Mouse (Mus musculus): Measurements from ENCODE around the gene Prkg2. TPM values are rescaled to one million over a fixed set of nuclear protein-coding genes. Genes with fewer than 3 reads are reported as not detected.
A peak's percentile ranks its signal among the peaks of the same experiment; 100 is the strongest.

Prkg2 gene
- polyA plus RNA-seq, 1 experiment from 2014 or later, result 7.7 TPM

DNA sequence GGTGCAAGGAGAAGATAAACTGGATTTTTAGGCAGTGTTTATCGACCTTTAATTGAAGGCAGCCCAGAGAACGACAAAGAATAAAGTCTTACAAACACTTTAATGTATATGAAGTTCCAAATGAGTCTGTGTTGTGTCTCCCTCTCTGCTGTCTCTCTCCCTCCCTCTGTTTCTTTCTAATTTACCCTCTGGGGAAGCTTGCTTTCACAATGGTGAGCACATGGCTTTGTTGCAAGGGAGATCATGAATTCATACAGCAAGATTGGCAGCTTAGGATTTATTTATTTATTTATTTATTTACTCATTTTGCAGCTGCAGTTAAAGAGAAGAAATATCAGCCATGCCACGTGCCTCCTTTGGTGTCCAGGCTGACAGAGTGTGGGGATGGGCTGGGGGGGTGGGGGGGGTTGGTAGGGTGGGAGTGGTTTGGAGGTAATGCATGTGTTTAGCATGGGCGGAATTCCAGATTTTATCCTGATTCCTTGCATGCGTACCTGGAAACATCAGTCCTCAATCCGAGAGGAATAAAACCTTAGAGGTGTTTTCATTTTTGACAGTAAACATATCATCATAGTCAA, 97.4 kb downstream of the Prkg2 start:
- Histone ChIP-seq H3K27ac (no peak overlapping the region), H3K4me2 (no peak overlapping the region), H3K9me3 (no peaks in the 10 kb centered on the region), H3K36me3 (no peaks in the 10 kb centered on the region), H3K27me3 (replicated peaks) (no peaks in the 10 kb centered on the region), H3K4me1 (no peaks in the 10 kb centered on the region), H3K4me3 (replicated peaks) (no peak overlapping the region), H3K9ac (no peak overlapping the region)
- WGBS, result 69% methylated on average over 6 of the region's 6 CpGs
- no peak for ATAC-seq (ENCODE audit: insufficient read depth, low FRiP score, low read depth)

DNA sequence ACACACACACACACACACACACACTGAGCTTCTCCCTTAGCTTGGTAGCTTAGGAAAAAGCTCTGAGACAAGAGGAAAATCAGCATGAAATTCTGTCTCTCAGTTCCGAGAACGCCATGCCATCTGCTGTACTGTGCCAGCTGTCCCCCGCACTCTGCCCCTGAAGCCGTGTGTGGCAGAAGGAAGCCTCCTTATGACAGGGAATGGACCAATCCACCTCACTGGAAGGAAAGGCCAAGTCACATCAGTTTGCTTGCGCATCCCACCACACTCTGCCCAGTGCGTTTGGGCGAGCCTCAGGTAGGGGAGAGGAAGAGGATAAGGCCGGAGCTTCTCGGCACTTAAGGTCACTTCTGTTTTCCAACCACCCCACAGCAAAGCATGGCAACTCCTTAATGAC, 98.0 kb downstream of the Prkg2 start:
- no peak for ATAC-seq (ENCODE audit: insufficient read depth, low FRiP score, low read depth)
- no peaks in the 10 kb centered on the region for H3K4me1 ChIP-seq
- H3K27me3 ChIP-seq (replicated peaks), result no peaks in the 10 kb centered on the region
- H3K27ac ChIP-seq, result no peak overlapping the region
- no peak overlapping the region for H3K4me3 ChIP-seq (replicated peaks)
- no peaks in the 10 kb centered on the region for H3K36me3 ChIP-seq
- no peak overlapping the region for H3K9ac ChIP-seq
- H3K4me2 ChIP-seq, result no peak overlapping the region
- 91% methylated on average over 9 of the region's 9 CpGs for WGBS
- no peaks in the 10 kb centered on the region for H3K9me3 ChIP-seq

DNA sequence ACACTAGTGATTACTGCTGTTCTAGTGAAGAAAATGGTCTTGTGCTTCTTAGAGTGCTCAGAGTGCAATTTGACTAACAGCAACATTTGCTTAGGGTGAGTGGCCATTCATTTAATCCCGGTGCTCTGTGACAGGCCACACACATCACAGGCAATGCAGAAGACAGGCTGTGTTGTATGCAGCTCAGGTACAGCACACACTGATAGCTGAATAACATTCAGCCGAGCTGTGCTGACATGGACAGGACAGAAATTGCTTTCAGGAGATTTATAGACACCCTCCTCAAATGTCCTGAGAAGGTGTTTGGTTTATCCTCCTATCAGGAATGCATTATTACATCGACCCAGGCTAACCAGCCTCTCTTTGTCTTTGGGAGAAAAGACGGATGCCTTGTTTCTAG, 99.3 kb downstream of the Prkg2 start:
- Histone ChIP-seq H3K4me3 (replicated peaks) (no peak overlapping the region), H3K9me3 (no peaks in the 10 kb centered on the region), H3K4me2 (no peak overlapping the region), H3K27me3 (replicated peaks) (no peaks in the 10 kb centered on the region), H3K27ac (no peak overlapping the region), H3K36me3 (no peaks in the 10 kb centered on the region), H3K9ac (no peak overlapping the region), H3K4me1 (no peaks in the 10 kb centered on the region)
- ATAC-seq (ENCODE audit: insufficient read depth, low FRiP score, low read depth), result no peak
- 31% methylated on average over 4 of the region's 4 CpGs for WGBS

DNA sequence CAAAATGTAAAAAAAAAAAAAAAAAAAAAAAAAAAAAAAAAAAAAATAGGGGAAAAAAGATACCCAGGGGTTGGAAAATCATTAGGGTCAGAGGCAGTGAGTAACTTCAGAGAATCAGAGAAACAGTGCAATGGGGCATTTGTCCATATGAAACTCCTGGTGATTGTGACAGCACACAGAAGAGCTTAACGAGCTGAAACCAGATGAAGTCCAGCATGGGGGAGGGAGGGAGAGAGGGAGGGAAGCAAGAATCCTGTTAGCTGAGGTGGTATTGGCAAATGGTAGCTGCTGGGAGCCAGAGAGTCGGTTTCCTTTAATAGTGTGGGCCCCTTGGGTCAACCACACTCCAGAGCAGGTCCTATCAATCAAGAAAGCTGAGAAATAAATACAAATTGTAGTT, 100.5 kb downstream of the Prkg2 start:
- no peaks in the 10 kb centered on the region for H3K9me3 ChIP-seq
- no peak overlapping the region for H3K4me3 ChIP-seq (replicated peaks)
- WGBS, result 38% methylated on average over 2 of the region's 2 CpGs
- no peak overlapping the region for H3K4me2 ChIP-seq
- no peak overlapping the region for H3K27ac ChIP-seq
- H3K27me3 ChIP-seq (replicated peaks), result no peaks in the 10 kb centered on the region
- ATAC-seq (ENCODE audit: insufficient read depth, low FRiP score, low read depth), result no peak
- no peaks in the 10 kb centered on the region for H3K36me3 ChIP-seq
- H3K4me1 ChIP-seq, result no peaks in the 10 kb centered on the region
- no peak overlapping the region for H3K9ac ChIP-seq

DNA sequence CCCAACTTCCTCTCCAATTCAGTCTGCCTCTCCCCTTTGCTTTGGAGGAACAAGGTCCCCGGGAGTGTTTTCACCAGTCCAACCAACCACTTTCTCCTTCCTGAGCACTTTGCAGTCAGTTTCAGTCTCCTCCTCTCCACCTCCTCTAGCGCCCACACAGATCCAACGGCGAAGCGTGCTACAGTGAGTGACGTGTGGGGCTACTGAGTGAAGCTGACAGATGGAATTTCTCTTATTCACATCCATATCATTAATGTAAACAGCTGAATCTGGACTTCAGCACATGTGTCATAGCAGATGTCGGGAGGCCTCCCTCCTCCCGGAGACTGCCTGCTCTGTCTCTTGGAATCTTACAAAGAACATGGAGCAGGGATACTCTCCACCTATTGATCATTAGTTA, 101.2 kb downstream of the Prkg2 start:
- H3K4me3 ChIP-seq (replicated peaks), result no peak overlapping the region
- no peak for ATAC-seq (ENCODE audit: insufficient read depth, low FRiP score, low read depth)
- H3K9ac ChIP-seq, result no peak overlapping the region
- no peaks in the 10 kb centered on the region for H3K27me3 ChIP-seq (replicated peaks)
- no peak overlapping the region for H3K27ac ChIP-seq
- no peaks in the 10 kb centered on the region for H3K36me3 ChIP-seq
- no peaks in the 10 kb centered on the region for H3K9me3 ChIP-seq
- 26% methylated on average over 8 of the region's 8 CpGs for WGBS
- H3K4me1 ChIP-seq, result no peaks in the 10 kb centered on the region
- peak overlapping the region; percentile 21; the same call in 1 of the 2 replicates for H3K4me2 ChIP-seq

DNA sequence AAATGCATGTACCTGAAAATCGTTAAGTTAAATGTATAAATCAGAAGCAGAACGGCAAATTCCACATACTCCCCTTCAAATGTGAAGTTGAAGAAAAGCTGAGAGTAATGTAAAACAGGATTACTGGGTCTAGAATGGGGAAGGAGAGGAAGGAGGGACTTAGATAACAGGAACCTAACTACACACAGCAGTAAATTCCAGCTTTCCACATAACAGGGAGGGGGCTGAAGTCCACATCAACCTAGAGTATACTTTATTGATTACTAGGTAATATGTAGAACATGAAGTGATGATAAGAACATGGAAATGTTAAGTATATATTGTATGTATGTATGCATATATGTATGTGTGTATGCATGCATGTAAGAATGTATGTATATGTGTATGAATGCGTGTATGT, 114.2 kb downstream of the Prkg2 start:
- no peak overlapping the region for H3K4me3 ChIP-seq (replicated peaks)

DNA sequence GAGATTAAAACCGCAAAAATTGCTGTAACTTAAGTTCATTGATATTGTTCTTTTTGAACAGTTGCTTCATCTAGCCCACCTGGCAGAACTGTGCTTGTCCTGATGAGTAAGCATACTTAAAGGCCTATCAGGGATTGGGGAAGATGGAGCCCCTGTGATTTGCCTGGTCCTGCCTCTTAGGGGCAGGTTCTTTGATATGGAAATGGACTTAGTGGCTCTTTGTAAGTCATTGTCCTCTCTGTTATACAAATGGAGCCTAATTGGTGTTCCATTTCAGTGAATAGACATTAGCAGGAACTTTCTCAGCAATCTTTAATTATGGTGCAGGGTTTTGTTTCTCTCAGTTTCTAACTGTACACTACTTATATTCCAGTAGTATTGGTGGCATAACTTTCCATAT, 115.5 kb downstream of the Prkg2 start:
- H3K36me3 ChIP-seq, result no peaks in the 10 kb centered on the region
- no peak overlapping the region for H3K4me2 ChIP-seq
- H3K27ac ChIP-seq, result no peak overlapping the region
- H3K9ac ChIP-seq, result no peak overlapping the region
- no peak for ATAC-seq (ENCODE audit: insufficient read depth, low FRiP score, low read depth)
- no peaks in the 10 kb centered on the region for H3K9me3 ChIP-seq
- 88% methylated on average over 1 of the region's 1 CpGs for whole genome bisulfite sequencing
- H3K4me3 ChIP-seq (replicated peaks), result no peak overlapping the region
- H3K4me1 ChIP-seq, result no peaks in the 10 kb centered on the region
- no peaks in the 10 kb centered on the region for H3K27me3 ChIP-seq (replicated peaks)

More for the DNA sequence above, 114.2 kb downstream of the Prkg2 start:
- Histone ChIP-seq H3K36me3 (no peaks in the 10 kb centered on the region), H3K27me3 (replicated peaks) (no peaks in the 10 kb centered on the region), H3K27ac (no peak overlapping the region), H3K4me2 (no peak overlapping the region), H3K4me1 (no peaks in the 10 kb centered on the region), H3K9me3 (no peaks in the 10 kb centered on the region), H3K9ac (no peak overlapping the region)
- 84% methylated on average over 3 of the region's 3 CpGs for WGBS
- ATAC-seq (ENCODE audit: insufficient read depth, low FRiP score, low read depth), result no peak

DNA sequence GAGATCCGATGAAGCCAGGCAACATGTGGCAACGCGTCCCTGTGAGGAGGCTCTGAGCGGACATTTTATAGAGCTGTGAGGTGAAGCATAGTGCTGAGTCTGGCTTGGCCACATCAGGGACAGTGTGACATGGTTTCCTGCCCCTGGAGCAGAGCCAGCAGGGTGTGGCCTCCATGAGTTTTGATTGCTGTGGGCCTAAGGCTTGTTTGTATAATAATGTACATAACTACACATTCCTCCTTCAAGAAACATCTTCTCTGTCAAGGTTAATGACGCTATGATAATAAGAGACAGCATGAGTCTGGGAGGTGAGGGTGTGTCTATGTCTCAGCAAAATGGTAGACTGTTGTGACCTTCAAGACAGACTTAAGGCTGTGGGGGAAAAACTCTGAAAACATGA, 118.4 kb downstream of the Prkg2 start:
- no peak overlapping the region for H3K9ac ChIP-seq
- no peaks in the 10 kb centered on the region for H3K9me3 ChIP-seq
- no peak overlapping the region for H3K4me3 ChIP-seq (replicated peaks)
- no peaks in the 10 kb centered on the region for H3K27me3 ChIP-seq (replicated peaks)
- no peak overlapping the region for H3K27ac ChIP-seq
- no peak overlapping the region for H3K4me2 ChIP-seq
- H3K36me3 ChIP-seq, result no peaks in the 10 kb centered on the region
- no peak for ATAC-seq (ENCODE audit: insufficient read depth, low FRiP score, low read depth)
- WGBS, result 89% methylated on average over 5 of the region's 5 CpGs
- no peaks in the 10 kb centered on the region for H3K4me1 ChIP-seq

DNA sequence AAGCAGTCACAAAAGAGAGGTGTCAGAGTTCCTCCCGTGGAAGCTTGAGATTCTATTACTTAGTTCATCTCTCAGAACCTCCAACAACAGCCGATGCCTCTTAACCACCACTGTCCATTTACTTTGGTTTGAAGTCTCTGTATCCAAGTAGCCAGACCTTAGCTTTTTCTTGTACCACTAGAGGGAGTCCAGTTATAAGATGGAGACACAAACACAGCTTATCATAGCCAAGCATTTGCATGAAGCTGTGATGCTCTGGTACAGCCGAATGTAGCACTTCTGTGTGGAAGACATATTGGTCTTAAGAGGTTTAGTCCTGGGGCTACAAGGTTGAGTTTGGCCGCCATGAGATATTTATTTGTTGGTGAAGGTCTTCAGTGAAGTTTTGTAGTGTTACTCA, 134.8 kb downstream of the Prkg2 start:
- 69% methylated on average over 4 of the region's 4 CpGs for WGBS
- H3K9me3 ChIP-seq, result no peaks in the 10 kb centered on the region
- no peak overlapping the region for H3K4me2 ChIP-seq
- ATAC-seq (ENCODE audit: insufficient read depth, low FRiP score, low read depth), result no peak
- no peak overlapping the region for H3K4me3 ChIP-seq (replicated peaks)
- no peaks in the 10 kb centered on the region for H3K36me3 ChIP-seq
- no peak overlapping the region for H3K9ac ChIP-seq
- H3K27me3 ChIP-seq (replicated peaks), result no peaks in the 10 kb centered on the region
- no peaks in the 10 kb centered on the region for H3K4me1 ChIP-seq
- no peak overlapping the region for H3K27ac ChIP-seq

DNA sequence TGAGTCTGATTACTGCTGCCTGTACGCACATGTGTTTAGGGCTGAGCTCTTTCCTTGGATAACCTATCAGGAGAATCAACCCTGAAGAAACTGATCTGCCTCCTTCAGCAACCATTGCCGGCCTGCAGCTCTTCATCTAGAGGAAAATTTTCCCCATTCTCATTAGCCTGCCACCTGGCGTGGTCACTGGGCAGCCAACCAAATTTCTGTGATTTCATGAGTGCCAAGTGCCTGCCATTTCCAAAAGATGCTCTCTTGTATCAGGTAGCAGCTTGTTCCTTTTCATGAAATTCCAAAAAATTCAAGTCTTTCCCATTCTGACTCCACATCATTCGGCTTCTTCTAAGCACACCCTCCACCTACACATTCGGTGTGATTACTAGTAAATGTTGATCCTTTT, 136.2 kb downstream of the Prkg2 start:
- H3K9me3 ChIP-seq, result no peaks in the 10 kb centered on the region
- H3K4me2 ChIP-seq, result no peak overlapping the region
- H3K27ac ChIP-seq, result no peak overlapping the region
- no peaks in the 10 kb centered on the region for H3K27me3 ChIP-seq (replicated peaks)
- H3K36me3 ChIP-seq, result no peaks in the 10 kb centered on the region
- H3K9ac ChIP-seq, result no peak overlapping the region
- H3K4me3 ChIP-seq (replicated peaks), result no peak overlapping the region
- 81% methylated on average over 5 of the region's 5 CpGs for WGBS
- ATAC-seq (ENCODE audit: insufficient read depth, low FRiP score, low read depth), result no peak
- H3K4me1 ChIP-seq, result no peaks in the 10 kb centered on the region

DNA sequence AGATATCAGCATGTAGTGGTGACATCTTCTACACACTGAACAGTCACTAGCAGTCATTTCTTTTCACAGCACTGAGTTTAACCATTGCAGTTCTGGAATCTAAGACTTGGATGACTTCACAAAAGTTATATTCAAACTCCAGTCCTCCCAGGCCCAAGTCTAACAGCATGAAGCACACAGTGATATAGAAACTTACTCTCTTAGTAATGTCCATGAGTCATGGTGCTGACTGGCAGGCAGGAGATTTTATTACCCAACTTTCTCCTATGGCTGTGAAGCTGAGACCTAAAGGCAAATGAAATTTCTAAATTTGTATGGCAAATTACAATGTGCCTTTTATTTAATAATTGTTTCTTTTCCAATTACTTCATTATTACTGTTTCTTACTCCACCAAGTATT, 139.2 kb downstream of the Prkg2 start:
- H3K4me3 ChIP-seq (replicated peaks), result no peak overlapping the region
- no peak for ATAC-seq (ENCODE audit: insufficient read depth, low FRiP score, low read depth)

DNA sequence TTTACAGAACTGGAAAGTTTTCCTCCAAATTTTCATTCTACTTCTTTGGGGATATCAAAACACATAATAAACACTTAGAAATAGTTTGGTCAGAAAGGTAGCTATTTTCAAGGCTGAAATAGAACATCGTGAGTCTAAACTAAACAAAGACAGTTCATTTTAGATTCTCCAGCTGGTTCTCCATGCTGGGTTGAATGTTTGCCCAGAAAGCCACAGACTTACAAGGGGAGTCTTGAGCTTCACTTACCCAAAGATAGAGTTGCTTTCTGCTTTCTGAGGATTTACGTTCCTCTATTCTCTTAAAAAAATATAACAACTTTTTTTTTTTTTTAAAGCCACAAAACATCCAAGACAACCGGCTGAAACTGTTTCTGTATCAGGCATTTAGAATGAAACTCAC, 142.9 kb downstream of the Prkg2 start:
- Histone ChIP-seq H3K27me3 (replicated peaks) (no peaks in the 10 kb centered on the region), H3K4me3 (replicated peaks) (no peak overlapping the region), H3K4me2 (no peak overlapping the region), H3K9me3 (no peaks in the 10 kb centered on the region), H3K36me3 (no peaks in the 10 kb centered on the region), H3K27ac (no peak overlapping the region), H3K9ac (no peak overlapping the region), H3K4me1 (no peaks in the 10 kb centered on the region)
- no peak for ATAC-seq (ENCODE audit: insufficient read depth, low FRiP score, low read depth)
- 62% methylated on average over 3 of the region's 3 CpGs for WGBS

More for the DNA sequence above, 139.2 kb downstream of the Prkg2 start:
- H3K4me2 ChIP-seq, result no peak overlapping the region
- H3K27me3 ChIP-seq (replicated peaks), result no peaks in the 10 kb centered on the region
- H3K9ac ChIP-seq, result no peak overlapping the region
- H3K36me3 ChIP-seq, result no peaks in the 10 kb centered on the region
- no peak overlapping the region for H3K27ac ChIP-seq
- no peaks in the 10 kb centered on the region for H3K4me1 ChIP-seq
- no peaks in the 10 kb centered on the region for H3K9me3 ChIP-seq

DNA sequence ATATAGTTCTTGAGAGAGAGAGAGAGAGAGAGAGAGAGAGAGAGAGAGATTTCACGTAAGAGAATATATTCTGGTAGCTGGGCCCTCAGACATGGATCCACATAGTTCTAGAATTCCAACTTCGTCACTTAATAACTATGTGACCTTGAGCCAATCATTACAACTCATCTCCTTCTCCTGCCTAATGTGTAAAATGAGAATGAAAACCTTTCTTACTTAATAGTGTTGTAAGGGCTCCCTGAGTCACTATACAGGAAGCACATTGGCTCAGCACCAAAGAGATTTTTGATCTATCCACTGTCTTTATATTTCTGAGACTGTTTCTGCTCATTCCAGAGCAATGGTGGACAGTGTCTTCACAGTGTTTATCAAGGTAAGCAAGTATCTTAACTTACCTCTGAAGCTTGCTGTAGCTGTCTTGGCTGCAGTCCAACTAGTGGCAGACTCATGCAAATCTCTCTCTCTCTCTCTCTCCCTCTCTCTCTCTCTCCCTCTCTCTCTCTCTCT, 146.6 kb downstream of the Prkg2 start:
- WGBS, result 76% methylated on average over 2 of the region's 2 CpGs
- H3K4me2 ChIP-seq, result no peak overlapping the region
- H3K4me1 ChIP-seq, result no peaks in the 10 kb centered on the region
- no peak for ATAC-seq (ENCODE audit: insufficient read depth, low FRiP score, low read depth)
- no peaks in the 10 kb centered on the region for H3K27me3 ChIP-seq (replicated peaks)
- no peak overlapping the region for H3K27ac ChIP-seq
- no peaks in the 10 kb centered on the region for H3K36me3 ChIP-seq
- H3K9ac ChIP-seq, result no peak overlapping the region
- H3K4me3 ChIP-seq (replicated peaks), result no peak overlapping the region
- no peaks in the 10 kb centered on the region for H3K9me3 ChIP-seq
